Mouse (Mus musculus): Measurements from ENCODE around the gene Zpld1. TPM values are rescaled to one million over a fixed set of nuclear protein-coding genes. Genes with fewer than 3 reads are reported as not detected.

The Zpld1 gene
- not detected in 2 replicates for polyA plus RNA-seq (2012; rRNA removed)

- DNase-seq (ENCODE audit: low read depth): no peak
These were observed at the start of gene Zpld1 for GRCm38 (mm10) chr16:55297886-55298285. TSS of gene Zpld1 (minus strand) at chr16:55297986.

- DNase-seq (ENCODE audit: low read depth): no peak
These were observed 47.9 kb upstream of the Zpld1 start for GRCm38 (mm10) chr16:55345644-55346043.

GRCm38 (mm10) chr16:55321542-55322514 is 24.0 kb upstream of the Zpld1 start:
- DNase-seq (ENCODE audit: low read depth): no peak

DNA sequence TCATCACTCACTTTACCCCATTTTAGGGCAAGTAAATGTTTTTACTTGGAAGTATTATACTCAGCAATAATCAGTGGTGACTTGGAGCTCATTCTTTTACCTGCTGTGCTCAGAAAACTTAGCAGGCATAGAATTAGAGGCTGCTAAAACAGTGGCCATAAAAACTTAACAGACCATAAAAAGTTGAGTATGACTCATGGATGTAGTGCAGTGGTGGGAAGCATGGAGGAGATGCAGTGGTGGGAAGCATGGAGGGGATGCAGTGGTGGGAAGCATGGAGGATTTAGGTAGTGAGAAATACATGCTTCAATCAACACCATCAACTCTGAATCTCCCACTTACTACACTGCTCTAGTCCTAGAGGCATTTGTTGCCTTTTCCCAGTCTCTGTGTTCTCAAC is 19.2 kb upstream of the Zpld1 start:
- DNase-seq (ENCODE audit: low read depth): no peak

DNA sequence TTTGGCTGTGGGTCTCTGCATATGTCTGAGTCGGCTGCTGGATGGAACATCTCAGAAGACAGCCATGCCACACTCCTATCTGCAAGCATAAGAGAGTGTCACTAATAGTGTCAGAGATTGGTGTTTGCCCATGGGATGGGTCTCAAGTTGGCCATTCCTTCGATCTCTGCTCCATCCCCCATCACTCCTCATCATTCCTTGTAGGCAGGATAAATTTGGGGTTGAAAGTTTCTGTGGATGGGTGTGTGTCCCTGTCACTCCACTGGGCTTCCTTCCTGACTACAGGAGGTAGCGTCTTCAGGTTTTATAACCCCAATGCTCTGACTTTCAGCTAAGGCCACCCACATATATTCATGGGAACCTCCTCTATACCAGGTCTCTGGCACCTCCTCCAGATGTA is 14.3 kb upstream of the Zpld1 start:
- DNase-seq (ENCODE audit: low read depth): no peak

GRCm38 (mm10) chr16:55282696-55283095 is 15.1 kb downstream of the Zpld1 start:
- no peak for DNase-seq (ENCODE audit: low read depth)

GRCm38 (mm10) chr16:55277447-55277846 is 20.3 kb downstream of the Zpld1 start:
- no peak for DNase-seq (ENCODE audit: low read depth)

- no peak for DNase-seq (ENCODE audit: low read depth)
These were observed 32.5 kb downstream of the Zpld1 start for GRCm38 (mm10) chr16:55265281-55265680.

DNA sequence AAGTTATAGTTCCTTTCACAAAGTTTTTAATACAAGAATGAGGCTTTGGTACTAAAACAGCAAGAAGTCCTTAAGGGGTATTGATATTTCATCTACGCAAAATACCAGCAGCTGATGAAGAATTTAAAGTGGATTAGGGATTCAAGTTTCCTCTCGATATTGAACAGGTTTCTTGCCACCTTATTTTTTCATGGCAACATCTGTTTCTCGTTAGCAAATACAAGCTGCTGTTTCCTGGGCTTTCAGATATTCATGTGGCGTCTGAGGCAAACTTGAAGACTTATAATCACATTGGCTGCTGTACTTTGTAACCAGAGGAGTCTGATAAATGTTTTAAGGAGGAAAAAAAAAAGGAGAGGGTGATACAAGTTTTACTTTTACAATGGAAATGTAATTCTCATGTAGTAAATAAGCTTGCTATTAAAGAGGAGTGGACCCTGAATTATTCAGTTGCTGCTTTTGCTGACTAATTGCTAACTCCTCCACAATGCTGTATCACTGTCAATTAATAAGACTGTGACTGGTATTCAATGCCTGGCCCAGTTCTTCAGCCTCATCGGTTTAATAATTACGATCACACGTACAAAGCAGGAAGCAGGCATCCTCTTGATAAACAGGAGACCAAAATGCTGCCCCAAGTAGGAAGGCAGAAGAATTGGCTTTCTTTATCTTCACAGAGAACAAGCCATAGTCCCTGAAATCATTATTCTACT is 36.8 kb downstream of the Zpld1 start:
- DNase-seq (ENCODE audit: low read depth): no peak

GRCm38 (mm10) chr16:55259719-55260118 is 38.1 kb downstream of the Zpld1 start:
- DNase-seq (ENCODE audit: low read depth): no peak

- DNase-seq (ENCODE audit: low read depth): no peak
These were observed 56.8 kb downstream of the Zpld1 start for GRCm38 (mm10) chr16:55240996-55241395.

DNA sequence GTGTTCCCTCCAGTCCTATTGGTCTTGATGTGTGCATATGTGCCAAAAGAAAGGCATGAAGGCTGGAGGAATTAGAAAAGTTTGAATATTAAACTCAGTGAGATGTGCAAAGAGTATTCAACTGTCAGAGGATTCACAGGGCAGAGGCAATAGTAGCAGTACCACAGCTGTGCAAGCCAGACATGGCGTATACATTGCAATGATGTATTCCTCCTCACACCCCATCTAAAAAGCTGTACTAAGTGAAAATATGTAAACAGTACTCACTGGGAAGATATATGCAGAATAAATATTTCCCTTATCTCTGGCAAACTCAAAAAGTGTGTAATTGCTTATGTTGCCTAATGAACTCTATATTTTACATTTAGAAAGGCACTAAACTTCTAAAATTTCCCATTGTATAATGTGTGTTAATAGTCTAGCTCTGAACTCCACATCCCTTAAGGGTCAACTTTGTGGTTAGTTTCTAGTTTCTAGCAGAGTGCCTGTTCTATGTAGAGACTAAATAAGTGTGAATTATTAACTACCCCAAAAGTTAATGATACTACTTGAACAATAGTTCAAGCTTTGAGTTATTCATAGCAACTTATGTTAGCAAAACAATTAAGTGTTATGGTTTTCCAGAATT is 68.7 kb downstream of the Zpld1 start:
- no peak for DNase-seq (ENCODE audit: low read depth)

- DNase-seq (ENCODE audit: low read depth): no peak
These were observed 93.8 kb downstream of the Zpld1 start for GRCm38 (mm10) chr16:55203945-55204344.

GRCm38 (mm10) chr16:55190397-55190796 is 107.4 kb downstream of the Zpld1 start:
- no peak for DNase-seq (ENCODE audit: low read depth)

- DNase-seq (ENCODE audit: low read depth): no peak
These were observed 112.4 kb downstream of the Zpld1 start for GRCm38 (mm10) chr16:55185370-55185769.
